Mouse (Mus musculus): ENCODE results near the gene Eml6.

Gene Eml6

DNA sequence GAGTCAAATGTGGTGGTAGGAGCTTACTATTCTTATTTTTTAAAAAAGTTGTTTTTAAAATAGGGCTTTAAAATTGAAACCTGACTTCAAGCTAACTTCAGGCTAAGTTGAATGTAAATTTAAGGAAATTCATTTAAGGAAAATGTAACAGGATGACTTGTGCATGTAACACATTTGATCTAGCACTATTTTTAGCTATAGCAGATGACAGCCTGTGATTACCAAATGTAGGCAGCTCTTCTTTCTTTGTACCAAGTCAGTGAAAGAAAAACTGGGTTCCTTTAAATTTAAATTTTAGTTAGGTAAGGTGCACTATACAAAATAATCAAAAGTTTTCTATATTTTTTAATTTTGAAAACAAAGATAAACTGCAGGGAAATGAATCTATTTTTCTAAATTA lies 300.7 kb downstream of the Eml6 start:
- in situ Hi-C loops (cut with MboI; ENCODE audit: low pct_unique_long_range_greater_than_20kb in 1 of 2, low sequenced_read_pairs in 2 of 2, unreplicated experiment in 1 of 2): no loop called here

DNA sequence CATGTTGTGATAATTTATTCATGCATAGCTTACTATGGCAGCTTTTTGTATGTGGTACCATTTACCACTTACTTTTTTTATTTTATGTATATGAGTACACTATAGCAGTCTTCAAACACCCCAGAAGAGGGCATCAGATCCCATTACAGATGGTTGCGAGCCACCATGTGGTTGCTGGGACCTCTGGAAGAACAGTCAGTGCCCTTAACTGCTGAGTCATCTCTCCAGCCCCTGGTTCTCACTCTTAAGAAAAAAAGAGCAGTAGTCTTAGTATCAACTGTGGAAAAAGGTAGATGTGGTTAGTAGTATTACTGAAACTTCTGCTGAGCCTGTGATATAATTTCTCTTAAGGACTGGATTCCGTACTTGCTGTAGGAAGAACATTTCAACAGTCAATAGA lies 301.6 kb downstream of the Eml6 start:
- in situ Hi-C loops (cut with MboI; ENCODE audit: low pct_unique_long_range_greater_than_20kb in 1 of 2, low sequenced_read_pairs in 2 of 2, unreplicated experiment in 1 of 2): no loop called here

DNA sequence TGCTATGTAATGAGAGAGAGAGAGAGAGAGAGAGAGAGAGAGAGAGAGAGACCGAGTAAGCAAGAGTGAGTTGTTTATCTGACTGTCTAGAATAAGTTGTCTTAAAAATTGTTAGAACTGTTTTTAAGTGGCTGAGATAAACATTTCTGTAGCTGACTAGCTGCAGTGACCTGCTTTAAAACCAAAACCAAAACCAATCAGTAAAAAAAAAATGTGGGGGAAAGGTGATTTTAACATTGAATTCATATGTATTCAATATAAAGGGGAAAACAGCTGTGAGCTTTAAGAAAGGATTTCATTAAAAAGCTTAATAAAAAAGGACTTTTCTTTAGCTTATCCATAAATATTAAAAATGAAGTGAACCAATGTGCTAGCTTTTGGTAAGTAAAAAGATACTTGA lies 306.2 kb downstream of the Eml6 start:
- in situ Hi-C loops (cut with MboI; ENCODE audit: low pct_unique_long_range_greater_than_20kb in 1 of 2, low sequenced_read_pairs in 2 of 2, unreplicated experiment in 1 of 2): no loop called here

DNA sequence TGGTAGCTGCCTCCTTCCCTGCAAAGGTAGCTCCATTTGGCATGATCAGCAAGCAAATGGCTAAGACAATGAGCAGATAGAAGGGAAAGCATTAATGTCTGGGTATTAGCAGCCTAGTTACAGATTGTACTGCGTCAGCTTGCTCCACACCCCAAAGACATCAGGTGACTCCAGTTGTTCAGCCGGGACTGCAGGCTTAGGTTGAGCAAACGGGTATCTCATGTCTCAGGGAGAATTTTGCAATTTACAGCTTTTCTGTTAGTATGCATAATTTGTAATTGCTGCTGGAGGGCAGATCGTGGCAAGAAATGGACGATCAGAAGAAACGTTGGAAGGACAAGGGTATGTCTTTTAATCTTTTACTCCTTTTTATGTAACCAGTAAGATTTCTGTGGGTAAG lies 307.3 kb downstream of the Eml6 start:
- in situ Hi-C loops (cut with MboI; ENCODE audit: low pct_unique_long_range_greater_than_20kb in 1 of 2, low sequenced_read_pairs in 2 of 2, unreplicated experiment in 1 of 2): no loop called here

DNA sequence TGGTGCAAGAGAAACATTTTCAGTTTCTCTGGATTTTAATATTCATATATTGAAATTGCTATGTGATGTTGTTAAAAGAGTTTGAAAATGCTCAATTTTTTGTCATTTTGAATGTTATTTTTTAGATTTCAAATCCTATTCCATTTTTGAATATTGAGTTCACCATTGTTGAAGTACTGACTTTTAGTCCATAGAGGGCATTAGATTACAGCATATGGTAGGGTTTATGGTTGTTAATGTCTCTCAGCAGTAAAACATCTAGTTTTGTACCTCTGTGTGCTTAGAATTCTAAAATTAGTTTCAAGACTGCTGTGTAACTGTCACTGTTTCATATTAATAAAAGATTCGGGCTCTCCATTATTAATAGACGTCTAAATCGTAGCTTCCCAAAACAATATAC lies 310.3 kb downstream of the Eml6 start:
- in situ Hi-C loops (cut with MboI; ENCODE audit: low pct_unique_long_range_greater_than_20kb in 1 of 2, low sequenced_read_pairs in 2 of 2, unreplicated experiment in 1 of 2): no loop called here

DNA sequence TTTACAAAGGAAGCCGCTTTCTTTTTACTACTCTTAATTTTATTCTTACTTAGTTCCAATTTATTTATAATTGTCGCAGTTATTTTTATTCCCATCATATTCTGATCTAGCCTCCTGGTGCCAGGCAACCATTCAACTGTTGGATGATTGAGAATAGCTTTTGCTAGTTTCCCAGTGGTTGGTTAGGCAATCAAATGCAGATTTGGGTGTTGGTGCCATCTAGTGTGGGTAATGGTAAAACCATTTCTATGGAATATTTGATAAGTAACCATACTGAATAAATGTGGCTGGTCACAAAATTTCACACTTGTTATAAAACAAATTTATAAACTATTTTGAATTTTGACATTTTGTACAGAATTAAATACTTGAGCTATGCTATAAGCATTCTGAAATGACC lies 311.0 kb downstream of the Eml6 start:
- in situ Hi-C loops (cut with MboI; ENCODE audit: low pct_unique_long_range_greater_than_20kb in 1 of 2, low sequenced_read_pairs in 2 of 2, unreplicated experiment in 1 of 2): no loop called here

DNA sequence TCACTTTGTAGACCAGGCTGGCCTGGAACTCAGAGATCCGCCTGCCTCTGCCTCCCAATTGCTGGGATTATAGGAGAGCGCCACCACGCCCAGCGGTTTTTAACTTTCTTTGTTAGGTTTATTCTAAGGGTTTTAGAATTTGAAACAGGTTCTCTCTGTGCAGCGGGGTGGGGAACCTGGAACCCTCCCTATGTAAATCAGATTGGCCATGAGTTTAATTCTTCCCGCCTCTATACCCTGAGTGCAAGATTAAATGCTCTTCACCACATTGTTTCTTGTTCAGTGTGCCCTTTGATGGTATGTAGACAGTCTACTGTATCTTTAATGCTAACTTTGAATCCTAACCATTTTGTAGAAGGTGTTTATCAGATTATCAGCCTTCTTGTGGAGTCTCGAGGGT lies 311.7 kb downstream of the Eml6 start:
- in situ Hi-C loops (cut with MboI; ENCODE audit: low pct_unique_long_range_greater_than_20kb in 1 of 2, low sequenced_read_pairs in 2 of 2, unreplicated experiment in 1 of 2): no loop called here

DNA sequence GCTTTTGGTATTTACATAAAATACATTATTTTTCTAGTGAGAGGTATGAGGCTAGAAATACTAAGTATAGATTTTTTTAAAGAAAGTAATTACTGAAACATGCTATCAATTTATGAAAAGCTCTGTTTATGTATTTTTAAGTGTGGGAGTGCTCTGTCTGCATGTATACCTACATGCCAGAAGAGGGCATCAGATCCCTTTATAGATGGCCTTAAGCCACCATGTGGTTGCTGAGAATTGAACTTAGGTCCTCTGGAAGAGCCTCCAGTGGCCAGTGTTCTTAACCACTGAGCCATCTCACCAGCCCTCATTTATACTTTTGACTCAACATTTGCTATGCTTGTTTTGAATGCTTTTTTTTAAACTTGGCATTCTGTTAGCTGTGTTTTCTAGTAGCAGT lies 316.3 kb downstream of the Eml6 start:
- in situ Hi-C loops (cut with MboI; ENCODE audit: low pct_unique_long_range_greater_than_20kb in 1 of 2, low sequenced_read_pairs in 2 of 2, unreplicated experiment in 1 of 2): no loop called here

DNA sequence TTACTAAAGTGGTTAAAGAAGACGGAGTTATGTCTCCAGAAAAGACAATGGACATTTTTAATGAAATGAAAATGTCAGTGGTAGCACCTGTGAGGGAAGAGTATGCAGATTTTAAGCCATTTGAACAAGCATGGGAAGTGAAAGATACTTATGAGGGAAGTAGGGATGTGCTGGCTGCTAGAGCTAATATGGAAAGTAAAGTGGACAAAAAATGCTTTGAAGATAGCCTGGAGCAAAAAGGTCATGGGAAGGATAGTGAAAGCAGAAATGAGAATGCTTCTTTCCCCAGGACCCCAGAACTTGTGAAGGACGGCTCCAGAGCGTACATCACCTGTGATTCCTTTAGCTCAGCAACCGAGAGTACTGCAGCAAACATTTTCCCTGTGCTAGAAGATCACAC lies 319.0 kb downstream of the Eml6 start:
- in situ Hi-C loops (cut with MboI; ENCODE audit: low pct_unique_long_range_greater_than_20kb in 1 of 2, low sequenced_read_pairs in 2 of 2, unreplicated experiment in 1 of 2): no loop called here

DNA sequence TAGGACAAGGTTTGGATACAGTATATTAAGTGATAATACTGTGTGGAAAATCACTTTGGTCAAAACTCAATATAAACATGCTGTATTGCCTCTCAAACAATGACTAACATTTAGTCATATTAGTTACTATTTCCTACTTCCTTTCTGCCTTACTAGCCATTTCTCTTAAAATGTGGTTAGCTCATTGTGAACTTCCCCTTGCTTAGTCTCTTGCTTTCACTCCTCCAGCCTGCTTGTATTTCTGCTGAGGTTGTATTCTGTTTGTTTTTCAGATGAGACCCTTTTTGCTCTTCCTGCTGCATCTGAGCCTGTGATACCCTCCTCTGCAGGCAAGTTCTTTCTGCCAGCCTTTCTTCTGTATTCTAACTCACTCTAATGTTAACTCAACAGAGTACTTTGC lies 320.6 kb downstream of the Eml6 start:
- in situ Hi-C loops (cut with MboI; ENCODE audit: low pct_unique_long_range_greater_than_20kb in 1 of 2, low sequenced_read_pairs in 2 of 2, unreplicated experiment in 1 of 2): no loop called here

DNA sequence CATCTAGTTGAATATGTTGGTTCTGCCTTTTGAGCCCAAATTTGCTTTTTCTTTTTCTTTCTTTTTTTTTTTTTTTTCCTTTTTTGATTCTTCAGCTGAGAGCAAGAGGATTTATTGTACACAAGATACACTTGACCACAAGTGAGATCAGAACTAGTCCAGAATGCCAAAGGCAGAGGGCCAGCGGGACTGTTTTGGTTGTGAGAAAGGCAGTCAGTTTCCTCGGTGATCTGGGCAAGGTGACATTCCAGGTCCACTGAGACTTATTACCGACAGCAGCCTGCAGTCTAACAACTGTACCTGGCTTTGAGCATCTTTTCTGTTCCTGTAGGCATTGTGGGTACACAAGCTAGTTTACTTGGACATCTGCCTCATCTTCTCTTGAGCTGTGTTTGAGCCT lies 323.1 kb downstream of the Eml6 start:
- in situ Hi-C loops (cut with MboI; ENCODE audit: low pct_unique_long_range_greater_than_20kb in 1 of 2, low sequenced_read_pairs in 2 of 2, unreplicated experiment in 1 of 2): no loop called here

DNA sequence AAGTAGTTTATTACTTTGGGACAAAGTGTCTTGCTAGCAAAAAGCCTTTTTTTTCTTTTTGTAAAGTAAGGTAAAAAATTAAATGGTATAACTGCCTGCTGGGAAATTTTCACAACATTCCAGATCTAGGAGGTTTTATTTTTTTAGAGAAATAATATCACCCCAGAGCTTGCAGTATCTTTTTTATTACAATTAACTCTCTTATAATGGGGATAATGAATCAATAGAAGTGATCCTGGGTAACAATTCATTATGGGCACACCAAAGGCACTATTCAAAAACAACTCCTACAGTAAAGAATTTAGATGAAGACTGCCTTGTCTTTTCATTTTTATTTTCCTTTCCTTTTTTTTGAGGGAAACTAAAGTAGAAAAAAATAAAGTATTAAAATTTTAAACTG lies 331.1 kb downstream of the Eml6 start:
- in situ Hi-C loops (cut with MboI; ENCODE audit: low pct_unique_long_range_greater_than_20kb in 1 of 2, low sequenced_read_pairs in 2 of 2, unreplicated experiment in 1 of 2): loop anchor here (5.0 to 10.0 kb wide), 2 partner anchors 147 to 150 kb away; partner anchors contain the start of genes Clhc1 (in 2 of the 2) and Rps27a (in 2 of the 2)

DNA sequence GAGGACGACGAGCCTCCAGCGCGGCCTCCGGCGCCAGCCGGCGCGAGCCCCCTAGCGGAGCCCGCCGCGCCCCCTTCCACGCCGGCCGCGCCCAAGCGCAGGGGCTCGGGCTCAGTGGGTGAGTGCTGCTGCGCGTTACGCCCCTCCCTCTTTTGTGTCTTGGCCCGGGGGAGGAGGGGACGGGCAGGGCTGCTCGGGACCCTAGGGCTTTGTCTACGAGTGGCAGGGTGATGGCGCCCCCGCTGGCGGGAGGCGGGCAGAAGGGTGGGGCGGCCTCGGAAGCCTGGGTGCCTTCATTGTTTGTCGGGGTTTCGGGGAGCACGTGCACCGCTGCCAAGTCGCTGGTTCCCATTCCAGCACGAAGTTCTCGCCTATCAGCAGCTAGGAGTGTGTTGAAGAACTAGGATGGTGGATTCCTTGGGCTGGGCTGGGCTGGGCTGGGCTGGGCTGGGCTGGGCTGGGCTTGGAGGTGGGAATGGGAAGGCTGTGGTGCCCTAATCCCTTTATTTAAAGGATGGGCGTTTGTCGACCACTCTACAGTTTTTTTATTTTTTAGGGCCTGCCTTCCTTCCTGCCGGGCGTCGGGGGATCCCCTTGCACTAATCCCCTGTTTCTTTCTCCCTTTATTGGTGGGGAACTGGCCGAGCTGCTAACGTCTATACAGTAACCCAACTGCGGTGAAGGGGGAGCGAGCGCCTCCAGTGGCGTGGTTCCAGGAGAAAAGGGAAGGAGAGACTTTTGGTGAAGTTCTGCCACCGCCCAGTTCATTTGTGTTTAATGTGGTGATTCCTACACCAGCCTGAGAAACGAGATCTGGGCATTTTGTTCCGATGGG lies 332.0 kb downstream of the Eml6 start:
- in situ Hi-C loops (cut with MboI; ENCODE audit: low pct_unique_long_range_greater_than_20kb in 1 of 2, low sequenced_read_pairs in 2 of 2, unreplicated experiment in 1 of 2): loop anchor here (5.0 to 10.0 kb wide), 2 partner anchors 146 to 149 kb away; partner anchors contain the start of genes Clhc1 (in 2 of the 2) and Rps27a (in 2 of the 2)

Measured in mouse embryonic stem cell (cell line).